Mouse (Mus musculus) embryonic facial prominence, embryonic 15.5 days (tissue): ENCODE results near the gene Slc39a11. TPM values are rescaled to one million over a fixed set of nuclear protein-coding genes. Genes with fewer than 3 reads are reported as not detected.

Experiments used
- ATAC-seq: fragments of 200-750 bp; cut with Nextera tagmentation; 2 replicates; pipeline ENCODE4 v1.8.0; 2017; ENCODE audit warnings: low read depth, moderate TSS enrichment; ENCODE audit not compliant: insufficient number of reproducible peaks, low FRiP score, low TSS enrichment
- H3K27ac ChIP-seq: fragments of 300-500 bp; sonication (generic); replicated peaks from 2 replicates; pipeline ENCODE4 v1.5.1; 2015; ENCODE audit warnings: mild to moderate bottlenecking, inconsistent platforms
- H3K27me3 ChIP-seq: fragments of 300-500 bp; sonication (generic); 2 replicates; pipeline ENCODE4 v1.6.1; 2015; ENCODE audit warnings: inconsistent platforms
- H3K36me3 ChIP-seq: fragments of 300-500 bp; sonication (generic); 2 replicates; pipeline ENCODE4 v1.6.1; 2015; ENCODE audit warnings: mild to moderate bottlenecking, inconsistent platforms
- H3K4me1 ChIP-seq: fragments of 300-500 bp; sonication (generic); 2 replicates; pipeline ENCODE4 v1.6.1; 2015; ENCODE audit warnings: inconsistent platforms
- H3K4me2 ChIP-seq: fragments of 300-500 bp; sonication (generic); replicated peaks from 2 replicates; pipeline ENCODE4 v1.6.1; 2015; ENCODE audit warnings: mild to moderate bottlenecking, inconsistent platforms
- H3K4me3 ChIP-seq: fragments of 300-500 bp; sonication (generic); replicated peaks from 2 replicates; pipeline ENCODE4 v1.5.1; 2015; ENCODE audit warnings: mild to moderate bottlenecking, inconsistent platforms
- H3K9ac ChIP-seq: fragments of 300-500 bp; sonication (generic); 2 replicates; pipeline ENCODE4 v1.6.1; 2015; ENCODE audit warnings: inconsistent platforms
- H3K9me3 ChIP-seq: fragments of 300-500 bp; sonication (generic); replicated peaks from 2 replicates; pipeline ENCODE4 v1.6.1; 2016; ENCODE audit warnings: inconsistent platforms
- WGBS: fragments of 180-500 bp; shearing (Covaris S2); methylation state at CpG from one replicate; pipeline ENCODE4 v1.1.7; 2015; 5-methylcytosine and 5-hydroxymethylcytosine counted together
- polyA plus RNA-seq: library from polyadenylated mRNA; unstranded; fragments of >200 nt; fragmentation: Nextera tagmentation; extraction: Ambion mirVana; gene quantifications from 2 replicates; pipeline ENCODE4 v1.2.1, GENCODE M21; 2015

Gene Slc39a11
- polyA plus RNA-seq, 1 experiment from 2014 or later = 27.0 TPM

GRCm38 (mm10) chr11:113654105-113654504 is 4.2 kb upstream of the Slc39a11 start:
- H3K9ac ChIP-seq = no peak overlapping the region
- H3K36me3 ChIP-seq = peaks cover 71% of the 10 kb centered on the region
- peaks cover 31% of the 10 kb centered on the region for H3K4me1 ChIP-seq
- no peak overlapping the region for H3K4me3 ChIP-seq
- peak overlapping the region; percentile 52 for H3K27ac ChIP-seq
- H3K4me2 ChIP-seq = no peak overlapping the region
- ATAC-seq = no peak
- WGBS = 83% methylated on average over 15 of the region's 15 CpGs
- no peaks in the 10 kb centered on the region for H3K9me3 ChIP-seq
- H3K27me3 ChIP-seq = no peaks in the 10 kb centered on the region

GRCm38 (mm10) chr11:113652516-113652915 is 2.6 kb upstream of the Slc39a11 start:
- no peak overlapping the region for H3K27ac ChIP-seq
- H3K36me3 ChIP-seq = peaks cover 57% of the 10 kb centered on the region
- H3K27me3 ChIP-seq = no peaks in the 10 kb centered on the region
- no peak for ATAC-seq
- no peak overlapping the region for H3K4me3 ChIP-seq
- H3K4me1 ChIP-seq = peaks cover 47% of the 10 kb centered on the region
- 88% methylated on average over 6 of the region's 6 CpGs for WGBS
- no peak overlapping the region for H3K4me2 ChIP-seq
- H3K9ac ChIP-seq = no peak overlapping the region
- H3K9me3 ChIP-seq = no peaks in the 10 kb centered on the region

DNA sequence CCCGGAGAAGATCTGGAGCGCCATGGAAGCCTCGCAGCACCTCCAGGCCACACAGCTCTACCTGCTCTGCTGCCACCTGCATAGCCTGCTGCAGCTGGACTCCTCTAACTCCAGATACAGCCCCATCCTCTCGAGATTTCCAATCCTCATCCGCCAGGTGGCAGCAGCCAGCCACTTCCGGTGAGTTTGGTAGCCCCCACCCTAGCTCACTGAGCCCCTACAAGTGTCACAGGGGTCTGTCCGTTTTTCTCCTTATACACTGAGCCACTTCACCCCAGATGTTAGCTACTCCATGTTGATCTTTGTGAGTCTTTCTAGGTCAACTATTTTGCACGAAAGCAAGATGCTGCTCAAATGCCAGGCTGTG is 2.0 kb upstream of the Slc39a11 start:
- Histone ChIP-seq H3K27ac (no peak overlapping the region), H3K4me3 (no peak overlapping the region), H3K4me2 (no peak overlapping the region), H3K9ac (no peak overlapping the region), H3K4me1 (peaks cover 47% of the 10 kb centered on the region), H3K9me3 (no peaks in the 10 kb centered on the region), H3K36me3 (peaks cover 52% of the 10 kb centered on the region), H3K27me3 (no peaks in the 10 kb centered on the region)
- no peak for ATAC-seq
- 54% methylated on average over 8 of the region's 8 CpGs for WGBS

DNA sequence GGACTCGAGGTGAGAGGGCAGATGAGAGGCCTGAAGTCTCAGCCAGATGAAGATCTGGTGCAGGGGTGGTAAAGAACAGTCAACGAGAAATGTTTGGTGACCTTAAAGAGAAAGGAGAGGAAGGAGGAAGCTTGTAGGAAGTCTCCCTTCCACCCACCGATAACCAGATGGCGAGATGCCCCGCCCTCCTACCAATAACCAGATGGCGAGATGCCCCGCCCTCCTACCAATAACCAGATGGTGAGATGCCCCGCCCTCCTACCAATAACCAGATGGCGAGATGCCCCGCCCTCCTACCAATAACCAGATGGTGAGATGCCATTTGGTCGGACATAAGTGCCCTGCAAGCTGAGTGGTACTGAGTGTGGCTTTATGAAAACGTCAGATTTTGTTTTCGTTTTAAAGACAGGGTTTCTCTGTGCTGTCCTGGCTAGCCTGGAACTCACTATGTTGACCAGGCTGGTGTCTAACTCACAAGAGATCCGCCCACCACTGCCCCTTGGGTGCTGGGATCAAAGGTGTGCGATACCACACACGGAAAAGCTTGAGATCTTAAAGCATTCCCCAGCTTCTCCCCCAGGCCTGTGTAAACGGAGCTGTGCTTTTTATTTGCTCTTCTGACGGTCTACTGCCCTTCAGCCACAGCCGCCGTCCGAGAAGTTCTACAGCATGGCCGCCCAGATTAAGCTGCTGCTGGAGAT is 1.5 kb upstream of the Slc39a11 start:
- Histone ChIP-seq H3K9ac (no peak overlapping the region), H3K36me3 (peaks cover 46% of the 10 kb centered on the region), H3K27ac (0 out of 2 replicates have a peak overlapping the region, but pooled peaks have one; percentile 28), H3K9me3 (no peaks in the 10 kb centered on the region), H3K4me1 (peaks cover 47% of the 10 kb centered on the region), H3K4me2 (0 out of 2 replicates have a peak overlapping the region, but pooled peaks have one; percentile 53), H3K27me3 (no peaks in the 10 kb centered on the region), H3K4me3 (no peak overlapping the region)
- 58% methylated on average over 22 of the region's 22 CpGs for WGBS
- no peak for ATAC-seq

GRCm38 (mm10) chr11:113648690-113649352 is 1.1 kb downstream of the Slc39a11 start, which contains the start of gene Cog1:
Cog1 (plus strand) TSS chr11:113649169.
- WGBS = 41% methylated on average over 26 of the region's 26 CpGs
- H3K4me3 ChIP-seq = peak within 1 kb of the TSS; percentile 71
- no peaks in the 10 kb centered on the region for H3K9me3 ChIP-seq
- peaks cover 33% of the 10 kb centered on the region for H3K4me1 ChIP-seq
- H3K27me3 ChIP-seq = no peaks in the 10 kb centered on the region
- peak within 1 kb of the TSS; percentile 53 for H3K4me2 ChIP-seq
- peaks cover 22% of the 10 kb centered on the region for H3K36me3 ChIP-seq
- no peak for ATAC-seq
- H3K27ac ChIP-seq = peak within 1 kb of the TSS; percentile 82
- peak within 1 kb of the TSS; percentile 90 for H3K9ac ChIP-seq

DNA sequence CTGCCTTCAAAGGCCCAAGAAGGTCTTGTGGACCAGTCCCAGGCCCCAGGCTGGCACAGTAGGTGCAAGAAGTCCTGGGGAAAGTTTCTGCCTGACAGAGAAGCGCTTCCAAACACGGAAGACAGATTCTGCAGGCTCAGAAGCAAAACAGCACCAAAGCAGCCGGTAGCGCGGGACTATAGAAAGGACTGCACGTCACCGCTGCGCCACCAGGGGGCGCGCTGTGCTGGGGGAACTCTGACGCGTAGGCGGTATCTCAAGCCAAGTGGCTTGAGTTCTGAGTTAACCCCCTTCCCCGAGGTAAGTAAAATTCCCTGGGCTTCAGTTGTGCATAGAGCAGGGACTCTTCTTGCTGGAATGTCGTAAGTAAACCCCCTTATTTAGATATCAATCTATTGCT is 1.7 kb downstream of the Slc39a11 start:
- ATAC-seq = no peak; the same call in 1 of the 2 replicates

DNA sequence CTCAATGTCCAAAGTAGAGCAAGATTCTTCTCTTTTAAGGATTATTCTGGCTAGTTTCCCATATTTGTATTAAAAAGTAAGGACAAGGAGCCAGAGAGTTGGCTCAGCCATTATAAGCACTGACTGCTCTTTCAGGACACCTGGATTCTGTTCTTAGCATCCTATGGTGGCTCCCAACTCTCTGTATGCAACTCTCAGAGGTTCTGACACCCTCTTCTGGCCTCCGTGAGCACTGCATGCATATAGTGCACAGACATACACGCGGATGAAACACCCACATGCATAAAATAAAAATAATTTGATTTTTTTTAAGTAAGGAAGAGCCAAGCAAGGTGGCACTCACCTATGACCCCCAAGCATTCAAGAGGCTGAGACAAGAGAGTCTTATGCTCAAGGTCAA is 4.7 kb downstream of the Slc39a11 start:
- Histone ChIP-seq H3K9ac (no peak overlapping the region), H3K36me3 (no peaks in the 10 kb centered on the region), H3K4me1 (peaks cover 17% of the 10 kb centered on the region), H3K9me3 (no peaks in the 10 kb centered on the region), H3K4me3 (no peak overlapping the region), H3K4me2 (no peak overlapping the region), H3K27me3 (no peaks in the 10 kb centered on the region), H3K27ac (no peak overlapping the region)
- ATAC-seq = no peak
- 87% methylated on average over 3 of the region's 3 CpGs for WGBS

More for the DNA sequence above, 1.7 kb downstream of the Slc39a11 start:
- Histone ChIP-seq H3K4me2 (peak overlapping the region; percentile 31), H3K9ac (no peak overlapping the region; the same call in 1 of the 2 replicates), H3K36me3 (peaks cover 16% of the 10 kb centered on the region), H3K9me3 (no peaks in the 10 kb centered on the region), H3K4me1 (peaks cover 32% of the 10 kb centered on the region), H3K27ac (0 out of 2 replicates have a peak overlapping the region, but pooled peaks have one; percentile 22), H3K27me3 (no peaks in the 10 kb centered on the region), H3K4me3 (0 out of 2 replicates have a peak overlapping the region, but pooled peaks have one; percentile 71)
- 5% methylated on average over 15 of the region's 15 CpGs for WGBS

- H3K27ac ChIP-seq = no peak overlapping the region
- H3K4me1 ChIP-seq = no peaks in the 10 kb centered on the region
- no peak overlapping the region for H3K9ac ChIP-seq
- no peak for ATAC-seq
- WGBS = 80% methylated on average over 12 of the region's 12 CpGs
- no peaks in the 10 kb centered on the region for H3K9me3 ChIP-seq
- H3K36me3 ChIP-seq = no peaks in the 10 kb centered on the region
- no peak overlapping the region for H3K4me2 ChIP-seq
- H3K27me3 ChIP-seq = no peaks in the 10 kb centered on the region
- H3K4me3 ChIP-seq = no peak overlapping the region
Measured at GRCm38 (mm10) chr11:113638680-113639079, 11.2 kb downstream of the Slc39a11 start.

GRCm38 (mm10) chr11:113634699-113635121 is 15.2 kb downstream of the Slc39a11 start:
- Histone ChIP-seq H3K9me3 (no peaks in the 10 kb centered on the region), H3K9ac (no peak overlapping the region), H3K4me1 (no peaks in the 10 kb centered on the region), H3K27me3 (no peaks in the 10 kb centered on the region), H3K36me3 (no peaks in the 10 kb centered on the region), H3K4me2 (no peak overlapping the region), H3K27ac (no peak overlapping the region), H3K4me3 (no peak overlapping the region)
- 55% methylated on average over 10 of the region's 10 CpGs for WGBS
- ATAC-seq = no peak

DNA sequence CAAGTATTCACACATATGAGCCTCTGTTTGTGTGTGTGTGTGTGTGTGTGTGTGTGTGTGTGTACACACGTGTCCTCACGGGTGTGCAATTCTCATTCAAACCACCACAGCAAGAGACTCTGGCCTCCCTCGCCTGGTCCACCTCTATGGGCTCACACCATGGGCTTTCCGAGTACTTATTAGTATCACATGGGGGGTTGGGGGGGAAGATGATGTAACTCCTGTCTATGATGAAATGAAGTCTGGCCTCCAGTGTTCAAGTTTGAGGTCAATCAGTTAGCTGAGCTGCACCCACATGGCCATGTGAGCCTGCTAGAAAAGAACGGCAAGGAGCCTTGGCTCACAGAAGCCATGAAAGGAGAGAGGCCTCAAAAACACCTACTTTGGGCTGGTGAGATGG is 16.5 kb downstream of the Slc39a11 start:
- Histone ChIP-seq H3K36me3 (no peaks in the 10 kb centered on the region), H3K4me1 (no peaks in the 10 kb centered on the region), H3K27me3 (peaks cover 2% of the 10 kb centered on the region; the same call in 1 of the 2 replicates), H3K27ac (no peak overlapping the region), H3K4me3 (no peak overlapping the region), H3K9me3 (no peaks in the 10 kb centered on the region), H3K4me2 (no peak overlapping the region), H3K9ac (no peak overlapping the region)
- WGBS = 89% methylated on average over 5 of the region's 5 CpGs
- no peak for ATAC-seq

GRCm38 (mm10) chr11:113632303-113632702 is 17.6 kb downstream of the Slc39a11 start:
- ATAC-seq = no peak
- Histone ChIP-seq H3K4me2 (no peak overlapping the region), H3K4me1 (no peaks in the 10 kb centered on the region), H3K9ac (no peak overlapping the region), H3K4me3 (no peak overlapping the region), H3K27ac (no peak overlapping the region), H3K27me3 (peaks cover 3% of the 10 kb centered on the region; the same call in 1 of the 2 replicates), H3K9me3 (no peaks in the 10 kb centered on the region), H3K36me3 (no peaks in the 10 kb centered on the region)
- WGBS = 71% methylated on average over 7 of the region's 7 CpGs
